Mouse (Mus musculus): Measurements from ENCODE around the gene Cx3cr1. TPM values are rescaled to one million over a fixed set of nuclear protein-coding genes. Genes with fewer than 3 reads are reported as not detected.

Gene Cx3cr1
- polyA plus RNA-seq, 1 experiment = 6.1 TPM

DNA sequence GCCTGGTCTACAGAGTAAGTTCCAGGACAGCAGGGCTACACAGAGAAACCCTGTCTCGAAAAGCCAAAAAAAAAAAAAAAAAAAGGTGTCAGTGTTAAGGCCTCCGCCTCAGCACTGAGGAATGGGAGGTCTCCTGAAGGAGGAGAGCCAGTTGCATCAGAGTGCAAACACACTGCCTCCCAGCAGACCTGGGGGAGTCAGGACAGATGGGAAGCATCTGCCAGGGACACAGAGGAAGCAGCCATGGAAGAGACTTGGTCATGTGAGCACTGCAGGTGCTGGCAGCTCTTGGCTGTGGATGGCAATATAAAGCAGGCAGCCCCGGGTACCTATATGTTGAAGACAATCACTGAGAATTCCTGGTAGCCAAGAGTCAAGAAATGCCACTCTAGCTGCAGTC lies 159.7 kb downstream of the Cx3cr1 start:
- DNase-seq (ENCODE audit: low read depth, low spot score) = no peak
- 77% methylated on average over 3 of the region's 3 CpGs for WGBS

DNA sequence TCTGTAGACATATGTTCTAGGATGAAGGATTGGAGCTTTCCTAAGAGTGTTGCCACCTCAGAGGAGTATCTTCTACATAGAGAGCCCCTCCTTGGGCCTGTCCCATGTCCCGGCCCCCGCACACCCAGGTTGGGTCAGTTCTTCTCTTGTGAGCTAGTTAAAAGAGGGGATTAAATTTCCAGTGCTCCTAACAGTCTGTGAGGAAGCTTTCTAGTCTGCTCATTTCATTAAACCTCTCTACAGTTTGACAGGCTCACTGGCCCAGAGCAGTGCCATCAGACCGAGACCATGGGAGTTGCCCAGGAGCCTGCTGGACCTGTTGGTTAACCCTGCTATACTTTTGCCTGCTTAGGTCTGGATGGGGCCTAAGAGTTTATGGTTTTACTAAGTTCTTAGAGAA lies 161.0 kb downstream of the Cx3cr1 start:
- 96% methylated on average over 3 of the region's 3 CpGs for WGBS
- no peak for DNase-seq (ENCODE audit: low read depth, low spot score)

GRCm38 (mm10) chr9:119902410-119903151 lies 167.1 kb downstream of the Cx3cr1 start:
- no peak for DNase-seq (ENCODE audit: low read depth, low spot score)
- 75% methylated on average over 12 of the region's 12 CpGs for WGBS

- DNase-seq (ENCODE audit: low read depth, low spot score) = peak; percentile 56
Measured at GRCm38 (mm10) chr9:119899446-119899845, 170.2 kb downstream of the Cx3cr1 start.

DNA sequence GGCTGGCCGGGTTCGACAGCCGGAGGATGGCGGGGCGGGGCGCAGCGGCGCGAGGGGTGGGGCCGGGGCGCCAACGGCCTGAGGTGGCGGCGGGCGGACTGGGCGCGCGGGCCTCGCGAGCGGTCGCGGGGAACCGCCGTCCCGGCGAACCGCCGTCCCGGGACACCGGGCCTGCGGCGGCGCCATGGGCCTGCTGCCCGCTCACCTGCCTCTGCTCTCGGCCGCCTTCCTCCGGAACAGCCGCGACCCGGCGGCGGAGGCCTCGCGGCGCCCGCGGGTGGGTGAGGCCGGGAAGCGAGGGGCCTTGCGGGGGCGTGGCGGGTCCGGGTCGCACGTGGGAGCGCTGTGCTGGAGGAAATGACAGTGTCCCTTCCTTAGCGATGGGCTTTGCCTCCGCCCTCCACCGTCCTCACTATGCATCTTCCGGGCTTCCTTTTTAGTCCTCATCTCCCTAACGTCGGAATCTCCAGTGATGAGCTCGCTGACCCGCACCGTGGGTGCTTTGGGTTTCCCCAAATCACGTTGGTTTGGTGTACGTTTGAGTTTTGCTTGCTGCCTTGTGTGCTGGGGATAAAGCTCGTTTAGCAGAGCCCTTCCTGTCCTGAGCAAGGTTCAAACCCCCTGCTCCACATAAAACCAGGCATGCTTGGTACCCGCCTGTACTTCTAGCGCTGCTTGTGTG lies 174.5 kb downstream of the Cx3cr1 start:
- DNase-seq (ENCODE audit: low read depth, low spot score) = no peak
- 2% methylated on average over 70 of the region's 71 CpGs for WGBS

More at GRCm38 (mm10) chr9:119899446-119899845, 170.2 kb downstream of the Cx3cr1 start:
- WGBS = 25% methylated on average over 2 of the region's 2 CpGs

DNA sequence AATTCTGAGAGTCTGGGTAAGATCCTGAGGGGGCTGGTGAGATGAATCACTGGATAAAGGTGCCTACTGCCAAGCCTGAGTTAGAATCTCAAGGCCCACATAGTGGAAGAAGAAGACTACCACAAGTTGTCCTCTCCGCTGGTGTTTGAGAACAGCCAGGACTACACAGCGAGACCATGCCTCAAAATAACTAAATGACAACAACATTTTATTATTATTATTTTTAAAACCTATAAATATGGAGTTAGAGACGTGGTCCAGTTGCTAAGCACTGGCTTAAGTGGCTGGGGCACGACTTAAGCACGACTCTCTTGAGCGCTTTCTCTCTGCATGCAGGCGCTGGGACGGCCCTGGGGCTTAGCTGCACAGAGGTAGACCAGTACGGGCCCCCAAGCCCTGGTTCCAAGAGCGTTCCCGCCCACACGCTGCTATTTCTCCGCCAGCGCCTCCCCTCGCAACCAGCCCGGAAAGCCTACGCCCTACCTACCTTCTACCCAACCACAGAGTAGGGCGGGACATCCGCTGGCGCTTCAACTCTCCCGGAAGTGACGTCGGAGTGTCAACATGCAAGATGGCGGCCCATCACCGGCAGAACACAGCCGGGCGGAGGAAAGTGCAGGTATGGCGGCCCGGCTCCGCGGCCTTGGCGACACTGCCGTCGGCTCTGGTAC lies 175.2 kb downstream of the Cx3cr1 start, which contains the start of gene Wdr48:
Gene Wdr48, plus strand, starts transcription at position 540 of the 671 bp plus-strand sequence.
- DNase-seq (ENCODE audit: low read depth, low spot score) = peak; percentile 94

DNA sequence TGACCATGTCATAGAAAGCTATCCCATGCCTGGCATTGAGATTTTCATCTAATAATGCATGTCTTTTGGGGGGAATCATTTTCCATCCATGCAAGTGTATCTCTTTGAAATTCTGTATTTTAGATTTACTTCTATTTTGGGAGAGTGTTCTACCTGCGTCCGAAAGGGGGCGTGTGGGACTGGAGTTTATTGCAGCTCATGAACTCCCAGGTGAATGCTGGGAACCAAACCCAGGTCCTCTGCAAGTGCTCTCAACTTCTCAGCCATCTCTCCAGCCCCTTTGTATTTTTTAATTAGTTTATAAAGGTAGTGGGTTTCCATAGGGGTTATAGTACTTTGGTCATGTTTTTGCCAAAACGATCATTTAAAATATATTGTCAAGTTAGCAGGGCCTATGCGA lies 175.8 kb downstream of the Cx3cr1 start:
- no peak for DNase-seq (ENCODE audit: low read depth, low spot score)
- 86% methylated on average over 5 of the region's 5 CpGs for WGBS

More for the DNA sequence above, 175.2 kb downstream of the Cx3cr1 start, which contains the start of gene Wdr48:
- WGBS = 2% methylated on average over 34 of the region's 34 CpGs

DNA sequence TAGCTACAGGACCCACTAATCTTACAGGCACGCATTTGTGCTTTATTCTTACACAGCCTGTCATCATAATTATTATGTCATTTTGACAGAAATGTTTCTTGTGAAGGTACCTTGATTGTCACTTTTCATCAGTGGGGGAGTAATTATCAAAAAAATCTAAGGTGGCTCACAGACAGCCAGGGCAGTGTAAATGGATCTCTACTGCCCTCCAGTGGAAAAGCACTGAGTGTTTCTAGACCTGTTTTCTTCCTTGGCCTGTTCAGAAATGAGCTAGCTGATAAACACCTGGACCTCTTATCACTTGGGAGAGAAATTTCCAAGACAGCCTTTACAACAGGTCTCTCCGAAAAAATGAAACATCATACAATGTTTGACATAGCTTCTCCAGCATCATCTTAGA lies 179.0 kb downstream of the Cx3cr1 start:
- WGBS = 52% methylated on average over 2 of the region's 2 CpGs
- DNase-seq (ENCODE audit: low read depth, low spot score) = no peak

DNA sequence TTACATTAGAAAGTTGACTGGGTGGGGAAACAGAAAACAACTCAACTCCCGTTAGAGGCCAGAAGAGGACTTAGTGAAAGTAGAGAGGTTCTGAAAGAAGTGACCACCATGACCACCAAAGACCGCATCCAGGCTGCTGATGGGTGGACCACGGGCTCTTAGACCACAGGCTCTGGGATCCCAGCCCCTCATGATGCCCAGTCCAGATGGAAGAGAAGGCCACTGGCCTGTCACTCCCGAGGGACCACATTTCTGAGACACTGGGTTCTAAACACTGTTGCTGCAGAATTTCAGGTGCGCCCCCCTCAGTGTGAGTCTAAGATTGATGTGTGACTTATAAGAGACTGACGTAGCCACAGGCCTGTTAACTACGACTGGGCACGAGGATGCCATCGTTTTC lies 180.2 kb downstream of the Cx3cr1 start:
- DNase-seq (ENCODE audit: low read depth, low spot score) = no peak
- 90% methylated on average over 9 of the region's 9 CpGs for whole genome bisulfite sequencing

DNA sequence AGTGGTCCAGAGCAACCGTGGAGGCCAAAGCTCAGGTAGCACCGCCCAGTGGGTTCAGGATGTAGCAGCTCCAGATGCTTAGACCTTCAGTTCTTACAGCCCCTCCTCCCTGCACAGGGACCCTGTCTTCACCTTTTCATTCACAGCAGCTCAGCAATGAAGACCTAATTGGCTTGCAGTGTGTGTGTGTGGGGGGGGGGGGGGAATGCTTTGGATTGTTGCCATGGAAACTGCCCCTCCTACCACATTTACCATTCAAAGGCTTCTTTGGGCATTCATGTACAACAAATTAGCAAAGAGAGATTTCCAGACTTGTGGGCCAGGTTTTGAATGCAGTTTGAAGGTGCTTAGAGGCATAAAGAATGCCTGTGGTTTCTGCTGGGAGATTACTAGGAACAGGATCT lies 180.8 kb downstream of the Cx3cr1 start:
- WGBS = 54% methylated on average over 2 of the region's 2 CpGs
- DNase-seq (ENCODE audit: low read depth, low spot score) = no peak

- 70% methylated on average over 4 of the region's 4 CpGs for WGBS
- no peak for DNase-seq (ENCODE audit: low read depth, low spot score)
Measured at GRCm38 (mm10) chr9:119887144-119887901, 182.4 kb downstream of the Cx3cr1 start.

- WGBS = 39% methylated on average over 8 of the region's 8 CpGs
- DNase-seq (ENCODE audit: low read depth, low spot score) = no peak
Measured at GRCm38 (mm10) chr9:119854170-119854569, 215.5 kb downstream of the Cx3cr1 start.

GRCm38 (mm10) chr9:119853071-119853846 lies 216.4 kb downstream of the Cx3cr1 start:
- DNase-seq (ENCODE audit: low read depth, low spot score) = no peak
- WGBS = 36% methylated on average over 2 of the region's 2 CpGs

DNA sequence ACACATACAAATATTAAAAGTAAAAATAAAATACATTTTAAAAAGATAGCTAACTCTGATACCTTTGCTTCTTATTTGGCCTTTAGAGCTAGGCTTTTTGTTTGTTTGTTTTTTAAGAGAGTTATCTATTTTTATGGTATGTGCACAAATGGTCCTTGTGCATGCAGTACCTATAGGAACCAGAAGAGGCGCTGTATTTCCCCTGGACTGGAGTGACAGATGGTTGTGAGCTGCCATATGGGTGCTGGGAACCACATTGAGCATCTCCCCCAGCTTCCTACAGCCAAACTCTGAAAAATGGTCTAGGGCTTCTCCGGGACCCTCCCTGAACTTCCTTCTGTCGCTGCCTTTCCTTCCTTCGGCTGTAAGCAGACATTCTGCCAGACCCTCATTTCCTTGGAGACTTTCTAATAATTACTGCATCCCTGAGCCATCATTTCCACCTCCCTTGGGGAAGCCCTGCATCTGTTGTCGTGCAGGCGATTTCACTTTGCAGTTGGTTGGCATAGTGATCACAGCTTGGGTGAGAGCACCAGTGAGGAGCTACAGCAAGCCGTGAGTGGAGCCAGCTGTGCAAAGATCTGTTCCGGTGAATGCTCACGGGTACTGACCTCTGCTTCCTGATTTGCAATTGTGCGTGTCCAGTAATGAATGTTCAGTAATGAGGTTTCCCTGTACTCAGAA lies 217.2 kb downstream of the Cx3cr1 start:
- DNase-seq (ENCODE audit: low read depth, low spot score) = no peak
- WGBS = 75% methylated on average over 10 of the region's 10 CpGs

Other genes starting within 250 kb of the Cx3cr1 start
- 0.18 and 0.20 TPM in 2 replicates for gene Scn11a, start 244.4 kb downstream of the Cx3cr1 start, polyA plus RNA-seq (2012; rRNA removed)
- 16.3 and 33.4 TPM in 2 replicates for gene Wdr48, start 175.0 kb downstream of the Cx3cr1 start, polyA plus RNA-seq (2012; rRNA removed)
- gene Gorasp1, start 132.3 kb downstream of the Cx3cr1 start, polyA plus RNA-seq (2012; rRNA removed) = 13.3 and 18.7 TPM in 2 replicates
- 0.02 and 0.05 TPM in 2 replicates for gene Ttc21a, start 132.3 kb downstream of the Cx3cr1 start, polyA plus RNA-seq (2012; rRNA removed)
- gene Csrnp1, start 85.2 kb downstream of the Cx3cr1 start, polyA plus RNA-seq (2012; rRNA removed) = 9.8 and 16.5 TPM in 2 replicates
- gene Xirp1, start 46.3 kb downstream of the Cx3cr1 start, polyA plus RNA-seq (2012; rRNA removed) = 0.02 and 0.07 TPM in 2 replicates
- 0.20 and 0.47 TPM in 2 replicates for gene Ccr8, start 22.2 kb upstream of the Cx3cr1 start, polyA plus RNA-seq (2012; rRNA removed)
- gene Slc25a38, start 40.5 kb upstream of the Cx3cr1 start, polyA plus RNA-seq (2012; rRNA removed) = 22.9 and 25.9 TPM in 2 replicates
- gene Rpsa, start 57.8 kb upstream of the Cx3cr1 start, polyA plus RNA-seq (2012; rRNA removed) = 2,119 and 2,302 TPM in 2 replicates
- gene Mobp, start 79.8 kb upstream of the Cx3cr1 start, polyA plus RNA-seq (2012; rRNA removed) = not detected in 2 replicates
- 1.3 and 1.9 TPM in 2 replicates for gene Myrip, start 231.6 kb upstream of the Cx3cr1 start, polyA plus RNA-seq (2012; rRNA removed)